Mouse (Mus musculus) cerebellum, adult 9-10 months (tissue): ENCODE data around the gene Adgrl2.

Experiments used
- DNase-seq: peaks from one replicate; pipeline ENCODE4 v3.0.0; 2022

The Adgrl2 gene

GRCm38 (mm10) chr3:148818414-148819105 is 171.8 kb downstream of the Adgrl2 start:
- DNase-seq: no peak

GRCm38 (mm10) chr3:148817491-148817890 is 172.9 kb downstream of the Adgrl2 start:
- DNase-seq: no peak

- no peak for DNase-seq
Measured at GRCm38 (mm10) chr3:148813121-148813520, 177.2 kb downstream of the Adgrl2 start.

GRCm38 (mm10) chr3:148812059-148812458 is 178.3 kb downstream of the Adgrl2 start:
- no peak for DNase-seq

GRCm38 (mm10) chr3:148806977-148807376 is 183.4 kb downstream of the Adgrl2 start:
- no peak for DNase-seq

GRCm38 (mm10) chr3:148793286-148793913 is 197.0 kb downstream of the Adgrl2 start:
- DNase-seq: no peak

GRCm38 (mm10) chr3:148770310-148770709 is 220.0 kb downstream of the Adgrl2 start:
- no peak for DNase-seq
